Mouse (Mus musculus) forebrain, embryonic 11.5 days (tissue): ENCODE data around the gene Chit1. TPM values are rescaled to one million over a fixed set of nuclear protein-coding genes. Genes with fewer than 3 reads are reported as not detected.

Experiments used
- ATAC-seq: fragments of 200-750 bp; cut with Nextera tagmentation; replicated peaks from 2 replicates; pipeline ENCODE4 v1.8.0; 2017; ENCODE audit warnings: moderate TSS enrichment; ENCODE audit not compliant: low FRiP score
- DNase-seq: peaks from one replicate; pipeline ENCODE4 v3.0.0-alpha.2; 2017; ENCODE audit warnings: low spot score
- H3K27ac ChIP-seq: fragments of 300-500 bp; sonication (generic); 2 replicates; pipeline ENCODE4 v1.5.1; 2014; ENCODE audit warnings: low read depth, low read length
- H3K27me3 ChIP-seq: fragments of 300-500 bp; sonication (generic); 2 replicates; pipeline ENCODE4 v1.6.1; 2014; ENCODE audit warnings: mild to moderate bottlenecking, low read length, mixed read lengths; ENCODE audit not compliant: control insufficient read depth, insufficient read depth
- H3K36me3 ChIP-seq: fragments of 300-500 bp; sonication (generic); 2 replicates; pipeline ENCODE4 v1.6.1; 2014; ENCODE audit warnings: mild to moderate bottlenecking, low read length, moderate library complexity, mixed read lengths; ENCODE audit not compliant: control insufficient read depth, insufficient read depth
- H3K4me1 ChIP-seq: fragments of 300-500 bp; sonication (generic); replicated peaks from 2 replicates; pipeline ENCODE4 v1.6.1; 2014; ENCODE audit warnings: low read length, mixed read lengths; ENCODE audit not compliant: control insufficient read depth, insufficient read depth
- H3K4me2 ChIP-seq: fragments of 300-500 bp; sonication (generic); 2 replicates; pipeline ENCODE4 v1.6.1; 2014; ENCODE audit warnings: low read depth, mild to moderate bottlenecking, low read length, moderate library complexity, mixed read lengths; ENCODE audit not compliant: severe bottlenecking
- H3K4me3 ChIP-seq: fragments of 300-500 bp; sonication (generic); 2 replicates; pipeline ENCODE4 v1.5.1; 2014; ENCODE audit warnings: low read depth, low read length
- H3K9ac ChIP-seq: fragments of 300-500 bp; sonication (generic); 2 replicates; pipeline ENCODE4 v1.6.1; 2014; ENCODE audit warnings: low read length
- H3K9me3 ChIP-seq: fragments of 300-500 bp; sonication (generic); 2 replicates; pipeline ENCODE4 v1.6.1; 2016; ENCODE audit warnings: low read length, mixed read lengths; ENCODE audit not compliant: control insufficient read depth
- WGBS: fragments of 180-500 bp; shearing (Covaris S2); extraction: QIAGEN DNeasy Blood & Tissue Kit; methylation state at CpG from one replicate; pipeline ENCODE4 v1.1.7; 2014; 5-methylcytosine and 5-hydroxymethylcytosine counted together
- polyA plus RNA-seq: library from polyadenylated mRNA; unstranded; fragments of >200 nt; fragmentation: Nextera tagmentation; extraction: Ambion mirVana; gene quantifications from 2 replicates; pipeline ENCODE4 v1.2.1, GENCODE M21; 2014

Chit1 gene
- polyA plus RNA-seq, 1 experiment from 2014 or later = not detected

GRCm38 (mm10) chr1:134184089-134184488, 73.0 kb downstream of the Chit1 start:
- H3K27ac ChIP-seq = no peak overlapping the region
- DNase-seq (no peak), ATAC-seq (no peak)
- H3K27me3 ChIP-seq = no peaks in the 10 kb centered on the region
- H3K9me3 ChIP-seq = no peaks in the 10 kb centered on the region
- H3K4me1 ChIP-seq = no peaks in the 10 kb centered on the region
- no peak overlapping the region for H3K4me3 ChIP-seq
- no peak overlapping the region for H3K9ac ChIP-seq
- no peak overlapping the region for H3K4me2 ChIP-seq
- H3K36me3 ChIP-seq = no peaks in the 10 kb centered on the region
- WGBS = 91% methylated on average over 4 of the region's 4 CpGs

- no peak for DNase-seq
- no peaks in the 10 kb centered on the region for H3K36me3 ChIP-seq
- no peaks in the 10 kb centered on the region for H3K27me3 ChIP-seq
- no peak overlapping the region for H3K9ac ChIP-seq
- H3K9me3 ChIP-seq = no peaks in the 10 kb centered on the region
- H3K27ac ChIP-seq = no peak overlapping the region
- no peak overlapping the region for H3K4me3 ChIP-seq
- H3K4me1 ChIP-seq = no peaks in the 10 kb centered on the region
- H3K4me2 ChIP-seq = no peak overlapping the region
- 81% methylated on average over 5 of the region's 5 CpGs for WGBS
- ATAC-seq = no peak
Measured at GRCm38 (mm10) chr1:134188217-134188616, 77.2 kb downstream of the Chit1 start.

- Histone ChIP-seq H3K36me3 (no peaks in the 10 kb centered on the region), H3K9ac (no peak overlapping the region), H3K4me1 (no peaks in the 10 kb centered on the region), H3K4me2 (no peak overlapping the region), H3K9me3 (no peaks in the 10 kb centered on the region), H3K4me3 (no peak overlapping the region), H3K27ac (no peak overlapping the region), H3K27me3 (no peaks in the 10 kb centered on the region)
- no peak for ATAC-seq
- 32% methylated on average over 12 of the region's 12 CpGs for WGBS
- no peak for DNase-seq
Measured at GRCm38 (mm10) chr1:134188989-134189729, 78.1 kb downstream of the Chit1 start.

GRCm38 (mm10) chr1:134191192-134191591, 80.2 kb downstream of the Chit1 start:
- DNase-seq (no peak), ATAC-seq (no peak)
- Histone ChIP-seq H3K36me3 (no peaks in the 10 kb centered on the region), H3K9ac (no peak overlapping the region), H3K4me3 (no peak overlapping the region), H3K27ac (no peak overlapping the region), H3K27me3 (no peaks in the 10 kb centered on the region), H3K4me1 (no peaks in the 10 kb centered on the region), H3K9me3 (no peaks in the 10 kb centered on the region), H3K4me2 (no peak overlapping the region)
- WGBS = 89% methylated on average over 5 of the region's 5 CpGs

GRCm38 (mm10) chr1:134192024-134192423, 81.0 kb downstream of the Chit1 start:
- H3K36me3 ChIP-seq = no peaks in the 10 kb centered on the region
- H3K4me3 ChIP-seq = no peak overlapping the region
- H3K9ac ChIP-seq = no peak overlapping the region
- 65% methylated on average over 4 of the region's 4 CpGs for WGBS
- no peak for DNase-seq
- H3K27me3 ChIP-seq = no peaks in the 10 kb centered on the region
- H3K4me1 ChIP-seq = no peaks in the 10 kb centered on the region
- H3K4me2 ChIP-seq = no peak overlapping the region
- ATAC-seq = no peak
- H3K9me3 ChIP-seq = no peaks in the 10 kb centered on the region
- H3K27ac ChIP-seq = no peak overlapping the region

- H3K9me3 ChIP-seq = no peaks in the 10 kb centered on the region
- H3K27ac ChIP-seq = no peak within 1 kb of the TSS
- H3K4me1 ChIP-seq = no peaks in the 10 kb centered on the region
- DNase-seq (peak; percentile 43), ATAC-seq (no peak)
- 75% methylated on average over 1 of the region's 1 CpGs for WGBS
- no peak within 1 kb of the TSS for H3K4me2 ChIP-seq
- no peak within 1 kb of the TSS for H3K9ac ChIP-seq
- no peak within 1 kb of the TSS for H3K4me3 ChIP-seq
- H3K27me3 ChIP-seq = no peaks in the 10 kb centered on the region
- no peaks in the 10 kb centered on the region for H3K36me3 ChIP-seq
Measured at GRCm38 (mm10) chr1:134193126-134193525, 82.1 kb downstream of the Chit1 start, which contains the start of gene Mybph. Mybph (plus strand) TSS chr1:134193448.

GRCm38 (mm10) chr1:134193674-134194197, 82.7 kb downstream of the Chit1 start:
- Histone ChIP-seq H3K36me3 (no peaks in the 10 kb centered on the region), H3K4me2 (no peak overlapping the region), H3K9me3 (no peaks in the 10 kb centered on the region), H3K4me3 (no peak overlapping the region), H3K27ac (no peak overlapping the region), H3K27me3 (no peaks in the 10 kb centered on the region), H3K9ac (no peak overlapping the region), H3K4me1 (no peaks in the 10 kb centered on the region)
- no peak for ATAC-seq
- WGBS = 54% methylated on average over 7 of the region's 7 CpGs
- peak; percentile 45 for DNase-seq

- Histone ChIP-seq H3K9me3 (no peaks in the 10 kb centered on the region), H3K4me1 (no peaks in the 10 kb centered on the region)
Measured at GRCm38 (mm10) chr1:134194298-134195022, 83.4 kb downstream of the Chit1 start.

More at GRCm38 (mm10) chr1:134194298-134195022, 83.4 kb downstream of the Chit1 start:
- no peaks in the 10 kb centered on the region for H3K27me3 ChIP-seq
- no peak overlapping the region for H3K4me3 ChIP-seq
- no peak overlapping the region for H3K4me2 ChIP-seq
- H3K9ac ChIP-seq = no peak overlapping the region
- H3K27ac ChIP-seq = no peak overlapping the region
- WGBS = 81% methylated on average over 16 of the region's 16 CpGs
- no peak for ATAC-seq
- DNase-seq = peak; percentile 45
- H3K36me3 ChIP-seq = no peaks in the 10 kb centered on the region
